Mouse (Mus musculus) duodenum, adult 2 months (tissue): ENCODE data around the gene Arhgef2. TPM values are rescaled to one million over a fixed set of nuclear protein-coding genes. Genes with fewer than 3 reads are reported as not detected.

ENCODE experiments used
- polyA plus RNA-seq: library from polyadenylated mRNA; depleted of rRNA; stranded (reverse); fragments of >200 nt; gene quantifications from 2 replicates; pipeline ENCODE4 v1.2.3, GENCODE M21; 2012; ENCODE audit warnings: low replicate concordance; rRNA removed

The Arhgef2 gene
- polyA plus RNA-seq, result 67.3 and 80.5 TPM in 2 replicates

GRCm38 (mm10) chr3:88605666-88606065 lies at the start of gene Arhgef2:
Arhgef2 (plus strand) TSS chr3:88605966.

GRCm38 (mm10) chr3:88575540-88575939 lies 30.2 kb upstream of the Arhgef2 start, which contains the start of gene Ssr2:
Ssr2 (plus strand) TSS chr3:88575876.

GRCm38 (mm10) chr3:88652846-88653515 lies 47.2 kb downstream of the Arhgef2 start, which contains the start of gene Rxfp4:
Rxfp4 (minus strand) TSS chr3:88653142.

GRCm38 (mm10) chr3:88684980-88685941 lies 79.5 kb downstream of the Arhgef2 start, which contains the start of gene Khdc4:
Khdc4 (plus strand) TSS chr3:88685803.

Other genes starting within 250 kb of the Arhgef2 start
- 3.5 and 4.6 TPM in 2 replicates for gene Paqr6, start 241.4 kb upstream of the Arhgef2 start, polyA plus RNA-seq
- 3.7 and 5.3 TPM in 2 replicates for gene Bglap3, start 233.2 kb upstream of the Arhgef2 start, polyA plus RNA-seq
- 0.92 TPM in 1 of 2 replicates, not detected in the other for gene Bglap2, start 227.3 kb upstream of the Arhgef2 start, polyA plus RNA-seq
- 2.2 and 3.3 TPM in 2 replicates for gene Bglap, start 221.5 kb upstream of the Arhgef2 start, polyA plus RNA-seq
- gene Pmf1, start 195.6 kb upstream of the Arhgef2 start, polyA plus RNA-seq, result 95.3 and 128 TPM in 2 replicates
- 19.7 and 31.1 TPM in 2 replicates for gene Slc25a44, start 180.8 kb upstream of the Arhgef2 start, polyA plus RNA-seq
- gene Sema4a, start 144.8 kb upstream of the Arhgef2 start, polyA plus RNA-seq, result 187 and 317 TPM in 2 replicates
- gene Lmna, start 96.0 kb upstream of the Arhgef2 start, polyA plus RNA-seq, result 124 and 179 TPM in 2 replicates
- 0.24 and 0.51 TPM in 2 replicates for gene Mex3a, start 73.6 kb upstream of the Arhgef2 start, polyA plus RNA-seq
- gene Rab25, start 57.7 kb upstream of the Arhgef2 start, polyA plus RNA-seq, result 189 and 203 TPM in 2 replicates
- gene Lamtor2, start 52.9 kb upstream of the Arhgef2 start, polyA plus RNA-seq, result 163 and 174 TPM in 2 replicates
- 35.6 and 53.0 TPM in 2 replicates for gene Ubqln4, start 52.2 kb upstream of the Arhgef2 start, polyA plus RNA-seq
- 198 and 233 TPM in 2 replicates for gene Ssr2, start 30.1 kb upstream of the Arhgef2 start, polyA plus RNA-seq
- not detected in 2 replicates for gene Rxfp4, start 47.2 kb downstream of the Arhgef2 start, polyA plus RNA-seq
- 20.1 and 49.6 TPM in 2 replicates for gene Khdc4, start 79.8 kb downstream of the Arhgef2 start, polyA plus RNA-seq
- 16.2 and 21.1 TPM in 2 replicates for gene Rit1, start 110.9 kb downstream of the Arhgef2 start, polyA plus RNA-seq
- 1.2 and 1.3 TPM in 2 replicates for gene Syt11, start 169.2 kb downstream of the Arhgef2 start, polyA plus RNA-seq
- 7.2 and 7.7 TPM in 2 replicates for gene Gon4l, start 229.3 kb downstream of the Arhgef2 start, polyA plus RNA-seq